8 mouse cellular contexts compared by ENCODE assay signal in the genomic region with DNA sequence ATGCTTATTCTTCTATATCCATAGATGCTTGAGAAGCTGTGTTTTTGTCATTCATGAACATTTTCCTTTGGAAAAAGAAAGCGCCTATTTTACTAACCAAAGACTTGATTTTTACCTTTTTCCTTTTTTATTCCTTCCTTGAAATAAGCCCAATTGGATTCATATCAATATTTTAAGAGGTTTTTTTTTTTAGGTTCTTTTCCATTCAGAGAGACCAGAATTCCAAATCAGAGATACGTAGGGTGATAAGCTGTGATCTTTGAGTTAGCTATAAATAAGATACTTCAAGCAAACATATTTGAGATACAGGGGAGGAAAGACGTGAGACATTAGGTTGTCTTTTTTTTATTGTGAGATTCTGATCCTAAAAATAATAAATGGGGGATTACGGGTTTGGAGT. TPM values are rescaled to one million over a fixed set of nuclear protein-coding genes. Genes with fewer than 3 reads are reported as not detected.
A peak's percentile ranks its signal among the peaks of the same experiment; 100 is the strongest.
DNase-seq lines count a peak whose midpoint lies in the region; ATAC-seq lines count a peak whose summit lies in the region.

Gene Cpeb4, plus strand, starts transcription at position 301 of the 400 bp plus-strand sequence.

- no peak for ATAC-seq in intestine, embryonic 16.5 days
- no peak for ATAC-seq in midbrain, embryonic 13.5 days

- peak within 1 kb of the TSS; percentile 83 for H3K9ac ChIP-seq in intestine, embryonic 16.5 days (ENCODE audit: low read depth, low read length)
- H3K9ac ChIP-seq in midbrain, embryonic 13.5 days (replicated peaks) = peak within 1 kb of the TSS; percentile 94

- H3K36me3 ChIP-seq in intestine, embryonic 16.5 days (ENCODE audit: control insufficient read depth, insufficient read depth, low read length) = no peaks in the 10 kb centered on the region
- no peaks in the 10 kb centered on the region for H3K36me3 ChIP-seq in midbrain, embryonic 13.5 days

- H3K27ac ChIP-seq in intestine, embryonic 16.5 days (ENCODE audit: low read length) = peak within 1 kb of the TSS; percentile 57; the same call in 1 of the 2 replicates
- H3K27ac ChIP-seq in midbrain, embryonic 13.5 days = peak within 1 kb of the TSS; percentile 86

- WGBS in intestine, embryonic 16.5 days = 81% methylated on average over 4 of the region's 4 CpGs
- 81% methylated on average over 4 of the region's 4 CpGs for WGBS in midbrain, embryonic 13.5 days

- H3K4me2 ChIP-seq in intestine, embryonic 16.5 days (ENCODE audit: low read depth, low read length) = peak within 1 kb of the TSS; percentile 69
- H3K4me2 ChIP-seq in midbrain, embryonic 13.5 days (replicated peaks) = peak within 1 kb of the TSS; percentile 78

- H3K27me3 ChIP-seq in intestine, embryonic 16.5 days (replicated peaks; ENCODE audit: control insufficient read depth, insufficient read depth, low read length) = no peaks in the 10 kb centered on the region
- H3K27me3 ChIP-seq in midbrain, embryonic 13.5 days = no peaks in the 10 kb centered on the region

- H3K4me3 ChIP-seq in intestine, embryonic 16.5 days (ENCODE audit: low read length) = peak within 1 kb of the TSS; percentile 86
- H3K4me3 ChIP-seq in midbrain, embryonic 13.5 days (replicated peaks) = peak within 1 kb of the TSS; percentile 70

- H3K4me1 ChIP-seq in intestine, embryonic 16.5 days (ENCODE audit: control insufficient read depth, insufficient read depth, low read length) = peaks cover 9% of the 10 kb centered on the region; the same call in 1 of the 2 replicates
- peaks cover 41% of the 10 kb centered on the region for H3K4me1 ChIP-seq in midbrain, embryonic 13.5 days (replicated peaks)

- H3K9me3 ChIP-seq in intestine, embryonic 16.5 days (ENCODE audit: control insufficient read depth, low read length) = no peaks in the 10 kb centered on the region
- no peaks in the 10 kb centered on the region for H3K9me3 ChIP-seq in midbrain, embryonic 13.5 days

- DNase-seq in adrenal gland, adult 18-20 months (ENCODE audit: low spot score in 2 of 2) = no peak
- DNase-seq in adrenal gland, adult (ENCODE audit: inconsistent age in 2 of 2, low spot score in 1 of 2) = no peak
- DNase-seq in adrenal gland, postnatal 10 days = no peak
- no peak for DNase-seq in gastrocnemius, postnatal 10 days
- DNase-seq in frontal cortex, postnatal 25 days (ENCODE audit: low spot score in 2 of 2) = no peak
- DNase-seq in kidney, postnatal 25 days = no peak

RNA-seq across cellular contexts. Expression of gene Cpeb4, which starts in this region (rescaled TPM):
- 100 to 1,000 TPM; 158 to 193 TPM for total RNA-seq in adrenal gland, adult 18-20 months (2021)
- 100 to 1,000 TPM in 1 of 2 experiments, 10 to 100 TPM in 1; 66.9 to 133 TPM for total RNA-seq in adrenal gland, postnatal 10 days (2021)
- total RNA-seq in gastrocnemius, postnatal 10 days (2021) = 10 to 100 TPM; 75.9 to 76.8 TPM
- polyA plus RNA-seq in intestine, embryonic 16.5 days (2015; fragmentation: Nextera tagmentation; extraction: Ambion mirVana) = 3.0 and 5.2 TPM in 2 replicates
- polyA plus RNA-seq in midbrain, embryonic 13.5 days (2015; fragmentation: Nextera tagmentation; extraction: Ambion mirVana) = 14.2 and 15.9 TPM in 2 replicates
